Mouse (Mus musculus) Muller cell, postnatal 12 days (primary cell): ENCODE measurements around the gene Sap30.
A peak's percentile ranks its signal among the peaks of the same experiment; 100 is the strongest.

Experiments
- DNase-seq: peaks from one replicate; pipeline ENCODE4 v3.0.0-alpha.2; 2015; ENCODE audit errors: inconsistent ontology term

Sap30 gene

GRCm38 (mm10) chr8:57441131-57441530 is 46.5 kb downstream of the Sap30 start:
- no peak for DNase-seq

- no peak for DNase-seq
Measured at GRCm38 (mm10) chr8:57436437-57436796, 51.2 kb downstream of the Sap30 start.

- peak; percentile 8 for DNase-seq
Measured at GRCm38 (mm10) chr8:57435768-57436436, 51.8 kb downstream of the Sap30 start.

- DNase-seq, result no peak
Measured at GRCm38 (mm10) chr8:57432802-57433201, 54.9 kb downstream of the Sap30 start.
